In the genomic region with DNA sequence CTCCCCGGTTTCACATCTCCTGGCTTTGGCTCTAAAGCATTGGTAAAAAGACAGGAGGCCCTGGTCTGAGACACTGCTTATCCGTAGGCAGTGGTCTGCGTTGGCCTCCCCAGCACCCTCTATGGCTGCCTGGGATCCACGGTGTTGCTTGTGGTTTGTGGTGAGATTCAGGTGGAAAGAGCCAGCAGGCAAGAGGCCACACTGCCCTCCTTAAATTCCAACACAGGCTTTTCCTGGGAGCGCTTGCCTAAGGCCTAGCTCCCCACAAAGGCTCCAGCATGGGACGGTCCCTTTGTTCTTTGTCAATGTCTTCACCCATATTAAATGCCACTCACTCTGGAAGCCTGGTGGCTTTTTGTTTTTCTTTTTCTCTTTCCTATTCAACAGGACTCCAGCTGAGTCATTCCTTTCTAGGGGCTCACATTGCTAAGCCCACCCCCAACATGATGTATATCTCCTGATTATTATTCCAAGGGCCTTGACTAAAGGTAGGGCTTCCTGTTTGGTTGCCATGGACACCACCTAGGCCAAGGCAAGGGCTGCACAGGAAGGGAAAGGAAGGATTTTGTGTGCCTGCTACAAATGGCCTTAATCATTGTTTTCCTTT, we compare ENCODE assay signal across 10 mouse cellular contexts.
DNase-seq lines count a peak whose midpoint lies in the region; ATAC-seq lines count a peak whose summit lies in the region.
"Had no signal": no experiment of that assay in that cellular context is flagged by ENCODE, and none has a peak within 500 bp of the region (broad histone marks: within the 10 kb centered on the region; RNA-seq: fewer than 3 reads in every experiment).

No protein-coding gene starts in this region.

- H3K27ac ChIP-seq in kidney, embryonic 16.5 days (ENCODE audit: low read length), result peak overlapping the region; percentile 86
- peak overlapping the region; percentile 81 for H3K27ac ChIP-seq in hindbrain, embryonic 16.5 days (ENCODE audit: low read depth, low read length)
- H3K27ac ChIP-seq in neural tube, embryonic 14.5 days (ENCODE audit: low read depth, low read length), result peak overlapping the region; percentile 80
- H3K27ac ChIP-seq: liver, embryonic 13.5 days had no signal

- H3K9me3 ChIP-seq in kidney, embryonic 16.5 days (ENCODE audit: low read length), result no peaks in the 10 kb centered on the region
- H3K9me3 ChIP-seq in hindbrain, embryonic 16.5 days (ENCODE audit: control insufficient read depth, low read length), result no peaks in the 10 kb centered on the region
- no peaks in the 10 kb centered on the region for H3K9me3 ChIP-seq in neural tube, embryonic 14.5 days (ENCODE audit: control insufficient read depth, low read length)
- H3K9me3 ChIP-seq: liver, embryonic 13.5 days had no signal

- WGBS in kidney, embryonic 16.5 days, result 64% methylated on average over 6 of the region's 6 CpGs
- WGBS in hindbrain, embryonic 16.5 days, result 17% methylated on average over 6 of the region's 6 CpGs
- WGBS in neural tube, embryonic 14.5 days, result 28% methylated on average over 6 of the region's 6 CpGs

- no peaks in the 10 kb centered on the region for H3K36me3 ChIP-seq in kidney, embryonic 16.5 days (ENCODE audit: insufficient read depth, low read length)
- H3K36me3 ChIP-seq in hindbrain, embryonic 16.5 days (ENCODE audit: control insufficient read depth, insufficient read depth, low read length), result no peaks in the 10 kb centered on the region
- H3K36me3 ChIP-seq in neural tube, embryonic 14.5 days (ENCODE audit: control insufficient read depth, insufficient read depth, low read length), result no peaks in the 10 kb centered on the region
- H3K36me3 ChIP-seq: liver, embryonic 13.5 days had no signal

- no peak for DNase-seq in kidney, adult 18-20 months
- peak; percentile 38 for DNase-seq in embryo, embryonic 11.5 days (ENCODE audit: low read depth, low spot score)
- no peak for DNase-seq in thymus, postnatal 25 days
- DNase-seq in cerebellum, adult 9-11 months, result no peak
- DNase-seq: liver, embryonic 13.5 days had no signal

- H3K4me2 ChIP-seq in kidney, embryonic 16.5 days (replicated peaks; ENCODE audit: low read depth, low read length), result no peak overlapping the region
- no peak overlapping the region for H3K4me2 ChIP-seq in hindbrain, embryonic 16.5 days (ENCODE audit: low read length)
- H3K4me2 ChIP-seq in neural tube, embryonic 14.5 days (ENCODE audit: low read depth, low read length), result no peak overlapping the region
- H3K4me2 ChIP-seq: liver, embryonic 13.5 days had no signal

- no peaks in the 10 kb centered on the region for H3K27me3 ChIP-seq in kidney, embryonic 16.5 days (ENCODE audit: insufficient read depth, low read length)
- H3K27me3 ChIP-seq in hindbrain, embryonic 16.5 days (replicated peaks; ENCODE audit: control insufficient read depth, insufficient read depth, low read length), result no peaks in the 10 kb centered on the region
- H3K27me3 ChIP-seq in neural tube, embryonic 14.5 days (ENCODE audit: control insufficient read depth, insufficient read depth, low read length), result 0 out of 2 replicates have a peak, but pooled peaks cover 3% of the 10 kb centered on the region

- peaks cover 23% of the 10 kb centered on the region for H3K4me1 ChIP-seq in kidney, embryonic 16.5 days (ENCODE audit: insufficient read depth, low read length)
- H3K4me1 ChIP-seq in hindbrain, embryonic 16.5 days (ENCODE audit: control insufficient read depth, insufficient read depth, low read depth, low read length), result peaks cover 24% of the 10 kb centered on the region
- H3K4me1 ChIP-seq in neural tube, embryonic 14.5 days (ENCODE audit: control insufficient read depth, insufficient read depth, low read length), result peaks cover 24% of the 10 kb centered on the region
- H3K4me1 ChIP-seq: liver, embryonic 13.5 days had no signal

- H3K4me3 ChIP-seq in kidney, embryonic 16.5 days (ENCODE audit: low read length), result no peak overlapping the region
- H3K4me3 ChIP-seq in hindbrain, embryonic 16.5 days (ENCODE audit: low read length), result no peak overlapping the region
- H3K4me3 ChIP-seq in neural tube, embryonic 14.5 days (ENCODE audit: low read depth, low read length), result no peak overlapping the region
- H3K4me3 ChIP-seq: liver, embryonic 13.5 days had no signal

- peak; percentile 72 for ATAC-seq in kidney, embryonic 16.5 days (ENCODE audit: low FRiP score, low TSS enrichment)
- peak; percentile 72 for ATAC-seq in hindbrain, embryonic 16.5 days
- ATAC-seq in neural tube, embryonic 14.5 days (ENCODE audit: low read depth), result peak; percentile 63
- ATAC-seq in megakaryocyte-erythroid progenitor cell, adult 5-6 weeks (replicated peaks; ENCODE audit: low FRiP score, low TSS enrichment, poor library complexity, severe bottlenecking), result no peak
- ATAC-seq: Patski had no signal

- H3K9ac ChIP-seq in kidney, embryonic 16.5 days (replicated peaks; ENCODE audit: low read length), result no peak overlapping the region
- no peak overlapping the region for H3K9ac ChIP-seq in hindbrain, embryonic 16.5 days (ENCODE audit: low read depth, low read length)
- no peak overlapping the region for H3K9ac ChIP-seq in neural tube, embryonic 14.5 days (replicated peaks; ENCODE audit: low read depth, low read length)
- H3K9ac ChIP-seq: liver, embryonic 13.5 days had no signal
